Mouse (Mus musculus) layer of hippocampus, adult 8-10 months (tissue): ENCODE measurements at regions not wholly inside any gene's neighbourhood (a gene's known extent, or its start where the extent isn't known, plus 50 kb on each side); places are given as distances from the start of the nearest gene placed in this dataset.

Experiments
- DNase-seq, 2 experiments: peaks; one replicate each; pipeline ENCODE4 v3.0.0; 2022; ENCODE audit warnings: low spot score in 2 of 2

DNA sequence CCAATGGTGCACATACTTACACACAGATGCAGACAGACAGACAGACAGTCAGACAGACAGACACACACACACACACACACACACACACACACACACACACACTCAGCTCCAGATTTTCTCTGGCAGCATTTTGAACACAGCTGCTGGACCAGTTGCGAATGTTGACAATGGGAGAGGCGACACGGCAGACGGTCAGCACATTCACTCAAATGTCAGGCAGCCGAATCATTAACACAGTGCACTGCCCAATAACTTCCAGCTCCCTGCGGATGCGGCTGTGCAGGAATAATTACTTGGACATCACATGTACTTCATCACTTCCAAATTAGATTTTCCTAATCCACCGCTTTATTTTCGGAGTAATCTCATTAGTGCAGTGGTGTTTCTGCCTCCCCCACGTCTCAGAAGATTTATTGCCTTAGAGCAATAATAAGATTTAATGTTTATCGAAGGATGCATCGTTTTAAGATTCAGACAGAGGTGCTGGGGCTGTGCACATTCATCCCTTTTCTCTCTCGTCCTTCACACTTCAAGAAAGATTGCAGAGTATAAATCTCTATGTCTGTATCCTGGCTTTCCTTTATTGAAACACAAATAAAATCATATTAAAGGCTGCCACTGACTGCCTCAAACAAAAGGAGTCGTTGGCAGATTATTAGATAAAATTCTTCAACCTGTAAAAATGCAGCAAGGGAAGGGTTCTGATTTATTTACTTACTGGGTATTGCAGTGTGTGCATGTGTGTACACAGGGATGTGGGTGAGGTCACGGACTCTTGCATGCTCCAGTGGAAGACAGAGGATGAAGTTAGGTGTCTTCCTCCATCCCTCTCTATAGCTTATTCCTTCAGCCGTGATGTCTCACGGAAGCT is 70.9 kb upstream of the Gas2 start:
- no peak for DNase-seq

GRCm38 (mm10) chr7:51791561-51791863 is 70.3 kb upstream of the Gas2 start:
- no peak for DNase-seq
